Mouse (Mus musculus) limb, embryonic 10.5 days (tissue): ENCODE measurements around the gene Lmbrd1. TPM values are rescaled to one million over a fixed set of nuclear protein-coding genes. Genes with fewer than 3 reads are reported as not detected.

Source experiments
- polyA plus RNA-seq: library from polyadenylated mRNA; unstranded; fragments of >200 nt; fragmentation: Nextera tagmentation; extraction: Ambion mirVana; gene quantifications from 2 replicates; pipeline ENCODE4 v1.2.1, GENCODE M21; 2016

The Lmbrd1 gene
- polyA plus RNA-seq, 1 experiment from 2014 or later: 18.3 TPM

Other genes starting within 250 kb of the Lmbrd1 start
- 0.26 and 0.56 TPM in 2 replicates for gene Col19a1, start 91.2 kb upstream of the Lmbrd1 start, polyA plus RNA-seq